Mouse (Mus musculus) left cerebral cortex, adult 18-20 months (tissue): ENCODE results near the gene Mbtd1. TPM values are rescaled to one million over a fixed set of nuclear protein-coding genes. Genes with fewer than 3 reads are reported as not detected.

ENCODE experiments used
- DNase-seq, 2 experiments: peaks; one replicate each; pipeline ENCODE4 v3.0.0; 2021 to 2022; ENCODE audit warnings: low spot score in 2 of 2, mixed read lengths in 1 of 2
- total RNA-seq, 2 experiments: library from RNA; stranded (reverse); gene quantifications; 2 replicates each; pipeline ENCODE4 v1.2.3; 2021

Gene Mbtd1
- total RNA-seq, 2 experiments from 2014 or later = 28.4 to 38.7 TPM

- no peak for DNase-seq
Measured at GRCm38 (mm10) chr11:93986298-93986697, 100.6 kb downstream of the Mbtd1 start.

- no peak for DNase-seq
Measured at GRCm38 (mm10) chr11:93987026-93987425, 101.4 kb downstream of the Mbtd1 start.

GRCm38 (mm10) chr11:93987625-93988327 is 102.1 kb downstream of the Mbtd1 start:
- no peak for DNase-seq

GRCm38 (mm10) chr11:93988328-93989062 is 102.8 kb downstream of the Mbtd1 start:
- no peak for DNase-seq

- DNase-seq = no peak
Measured at GRCm38 (mm10) chr11:93994531-93994930, 108.9 kb downstream of the Mbtd1 start.

- DNase-seq = peak; percentile 76 to 79
Measured at GRCm38 (mm10) chr11:93995111-93995719, 109.6 kb downstream of the Mbtd1 start.

- peak; percentile 82 to 94 for DNase-seq
Measured at GRCm38 (mm10) chr11:93995720-93996305, 110.2 kb downstream of the Mbtd1 start, which contains the start of gene Spag9. TSS of gene Spag9 (plus strand) at chr11:93996091.

Other genes with a start within 250 kb of the Mbtd1 start
- 10 to 100 TPM; 24.8 to 26.1 TPM for gene Utp18, start 86 bp upstream of the Mbtd1 start, total RNA-seq
- 10 to 100 TPM; 65.5 to 77.6 TPM for gene Nme2, start 70.4 kb downstream of the Mbtd1 start, total RNA-seq
- 100 to 1,000 TPM; 105 to 113 TPM for gene Gm20390, start 82.4 kb downstream of the Mbtd1 start, total RNA-seq
- 100 to 1,000 TPM; 108 to 123 TPM for gene Nme1, start 82.7 kb downstream of the Mbtd1 start, total RNA-seq
- 100 to 1,000 TPM; 267 to 275 TPM for gene Spag9, start 110.2 kb downstream of the Mbtd1 start, total RNA-seq